Mouse (Mus musculus) heart, postnatal 36 days (tissue): ENCODE results near the gene Bub1b. TPM values are rescaled to one million over a fixed set of nuclear protein-coding genes. Genes with fewer than 3 reads are reported as not detected.

Experiments
- DNase-seq, 2 experiments: peaks; one replicate each; pipeline ENCODE4 v3.0.0; 2021 to 2022
- intact Hi-C: fragments of 180-260 bp; cut with DNase I; formaldehyde crosslinking; loops from one replicate; pipeline ENCODE4 v1.15.1; 2025
- total RNA-seq, 2 experiments: library from RNA; stranded (reverse); gene quantifications; 2 replicates each; pipeline ENCODE4 v1.2.3; 2021

Gene Bub1b
- total RNA-seq, 2 experiments from 2014 or later = 1.4 to 1.8 TPM

GRCm38 (mm10) chr2:118662902-118663803 is 65.1 kb downstream of the Bub1b start, which contains the start of gene Pak6:
Pak6 (plus strand) TSS chr2:118663303.
- intact Hi-C loops = no loop called here
- DNase-seq = no peak

- peak; percentile 30 to 58 for DNase-seq
- intact Hi-C loops = no loop called here
Measured at GRCm38 (mm10) chr2:118663804-118664766, 66.1 kb downstream of the Bub1b start.

DNA sequence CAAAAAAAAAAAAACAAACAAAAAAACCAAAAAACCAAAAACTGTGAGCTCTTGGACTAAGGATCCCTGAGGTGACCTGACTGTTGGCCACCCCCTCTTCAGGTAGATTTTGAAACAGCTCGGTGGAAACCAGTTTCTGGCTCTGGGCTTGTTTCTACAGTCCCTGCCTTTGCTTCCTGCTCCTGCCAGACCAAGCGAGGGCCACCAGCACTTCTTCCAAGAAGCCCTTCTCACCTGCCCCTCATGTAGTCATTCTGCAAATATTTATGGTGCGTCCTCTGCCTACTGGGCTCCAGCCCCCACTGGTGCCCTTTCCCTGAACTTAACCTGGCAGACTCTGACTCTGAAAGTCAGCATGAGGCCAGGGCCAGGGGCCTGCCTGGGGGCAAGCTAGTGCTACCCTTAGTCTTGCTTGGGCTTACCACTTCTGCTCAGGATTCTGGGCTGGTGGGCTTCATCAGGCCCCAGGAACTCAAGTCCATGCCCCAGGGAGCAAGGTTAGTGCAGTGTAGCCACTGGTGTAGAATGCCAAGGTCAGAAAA is 67.0 kb downstream of the Bub1b start:
- intact Hi-C loops = no loop called here
- DNase-seq = no peak

- intact Hi-C loops = no loop called here
- DNase-seq = no peak
Measured at GRCm38 (mm10) chr2:118665616-118666015, 67.6 kb downstream of the Bub1b start.

DNA sequence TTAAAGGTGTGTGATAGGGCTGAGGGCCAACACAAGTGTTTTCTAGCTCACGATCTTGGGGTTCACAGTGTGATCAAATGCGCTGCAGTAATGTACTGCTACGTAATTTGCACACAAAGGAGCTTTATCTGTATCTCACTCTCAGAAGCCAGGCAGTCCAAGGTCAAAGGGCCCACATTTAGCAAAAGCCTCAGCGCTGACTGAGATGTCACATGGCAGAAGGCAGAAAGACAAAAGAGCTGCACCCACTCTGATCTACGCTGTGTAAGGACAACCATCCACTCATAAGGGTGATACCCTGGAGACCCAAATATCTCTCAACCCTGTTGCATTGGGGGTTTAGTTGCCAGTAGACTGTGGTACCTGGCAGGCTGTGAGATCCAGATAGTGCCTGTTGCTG is 69.2 kb downstream of the Bub1b start:
- DNase-seq = no peak
- intact Hi-C loops = no loop called here

- no peak for DNase-seq
Measured at GRCm38 (mm10) chr2:118669245-118669644, 71.2 kb downstream of the Bub1b start.

DNA sequence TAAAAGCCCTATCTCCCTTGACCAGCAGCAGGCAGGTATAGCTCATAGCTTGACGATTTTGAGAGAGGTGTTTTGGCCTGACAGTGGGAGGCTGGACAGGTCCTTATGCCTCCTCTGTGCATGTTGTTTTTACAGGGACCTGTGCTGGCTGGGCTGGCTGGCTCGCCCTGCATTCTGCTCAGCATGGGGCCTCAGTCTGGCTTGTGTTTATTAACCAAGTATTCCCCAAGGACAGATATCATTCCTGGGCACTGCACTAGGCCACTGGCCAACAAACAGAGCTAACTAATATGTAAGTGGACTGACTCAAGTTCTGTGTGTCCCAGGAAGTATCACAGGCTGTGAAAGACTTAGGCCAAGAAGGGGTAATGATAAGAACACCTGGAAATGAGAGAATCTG is 71.8 kb downstream of the Bub1b start:
- no peak for DNase-seq
- intact Hi-C loops = no loop called here

More at GRCm38 (mm10) chr2:118669245-118669644, 71.2 kb downstream of the Bub1b start:
- intact Hi-C loops = no loop called here

DNA sequence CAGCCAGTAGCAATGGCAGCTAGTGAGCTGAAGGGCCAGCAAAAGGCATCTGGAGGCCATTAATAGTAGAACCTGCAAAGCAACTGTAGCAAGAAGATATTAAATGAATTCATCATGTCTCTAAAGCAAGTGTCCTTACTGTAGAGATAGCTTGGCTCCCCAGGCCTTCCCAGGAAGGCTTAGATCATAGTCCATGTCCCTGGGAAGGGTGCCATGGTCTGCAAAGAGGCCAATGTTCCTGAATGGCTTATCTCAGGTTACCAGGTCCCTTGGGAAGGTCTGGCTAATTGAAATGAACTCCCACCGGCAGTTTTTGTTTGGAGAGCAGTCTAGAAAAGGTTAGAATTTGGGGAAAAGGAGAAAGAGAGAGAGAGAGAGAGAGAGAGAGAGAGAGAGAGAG is 73.7 kb downstream of the Bub1b start:
- no peak for DNase-seq
- intact Hi-C loops = no loop called here

DNA sequence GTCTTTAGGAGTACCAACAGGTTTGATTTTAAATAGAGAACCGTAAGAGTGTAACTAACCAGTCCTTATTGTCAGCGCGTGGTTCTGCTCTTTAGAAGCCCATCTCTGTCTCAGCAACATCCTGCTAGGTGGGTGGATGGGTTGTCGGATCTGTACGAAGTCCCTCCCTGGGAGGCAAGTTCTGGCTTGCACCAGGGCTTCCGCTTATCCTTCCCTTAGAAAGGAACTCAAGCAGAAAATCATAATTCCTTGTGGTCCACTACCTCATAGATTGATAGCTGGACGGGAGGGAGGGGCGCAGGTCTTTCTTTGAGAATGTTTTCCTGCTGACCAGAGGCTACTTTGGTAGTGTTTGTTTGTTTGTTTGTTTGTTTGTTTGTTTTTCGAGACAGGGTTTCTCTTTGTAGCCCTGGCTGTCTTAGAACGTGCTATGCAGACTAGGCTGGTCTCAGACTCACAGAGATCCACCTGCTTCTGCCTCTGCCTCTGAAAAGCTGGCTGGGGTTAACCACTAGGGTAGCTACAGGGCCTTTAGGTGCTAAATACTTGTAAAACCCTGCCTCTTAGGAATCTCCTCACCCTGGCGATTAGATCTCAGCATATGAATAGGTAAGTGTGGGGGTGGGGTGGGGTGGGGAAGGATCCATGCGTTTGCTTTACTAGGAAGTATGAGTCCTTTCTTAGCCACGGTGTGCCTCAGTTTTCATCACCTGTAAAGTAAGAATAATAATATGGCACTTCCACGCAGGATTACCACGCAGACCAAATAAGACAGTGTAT is 75.9 kb downstream of the Bub1b start:
- no peak for DNase-seq
- intact Hi-C loops = no loop called here

- DNase-seq = no peak
- intact Hi-C loops = no loop called here
Measured at GRCm38 (mm10) chr2:118674500-118674899, 76.5 kb downstream of the Bub1b start.

DNA sequence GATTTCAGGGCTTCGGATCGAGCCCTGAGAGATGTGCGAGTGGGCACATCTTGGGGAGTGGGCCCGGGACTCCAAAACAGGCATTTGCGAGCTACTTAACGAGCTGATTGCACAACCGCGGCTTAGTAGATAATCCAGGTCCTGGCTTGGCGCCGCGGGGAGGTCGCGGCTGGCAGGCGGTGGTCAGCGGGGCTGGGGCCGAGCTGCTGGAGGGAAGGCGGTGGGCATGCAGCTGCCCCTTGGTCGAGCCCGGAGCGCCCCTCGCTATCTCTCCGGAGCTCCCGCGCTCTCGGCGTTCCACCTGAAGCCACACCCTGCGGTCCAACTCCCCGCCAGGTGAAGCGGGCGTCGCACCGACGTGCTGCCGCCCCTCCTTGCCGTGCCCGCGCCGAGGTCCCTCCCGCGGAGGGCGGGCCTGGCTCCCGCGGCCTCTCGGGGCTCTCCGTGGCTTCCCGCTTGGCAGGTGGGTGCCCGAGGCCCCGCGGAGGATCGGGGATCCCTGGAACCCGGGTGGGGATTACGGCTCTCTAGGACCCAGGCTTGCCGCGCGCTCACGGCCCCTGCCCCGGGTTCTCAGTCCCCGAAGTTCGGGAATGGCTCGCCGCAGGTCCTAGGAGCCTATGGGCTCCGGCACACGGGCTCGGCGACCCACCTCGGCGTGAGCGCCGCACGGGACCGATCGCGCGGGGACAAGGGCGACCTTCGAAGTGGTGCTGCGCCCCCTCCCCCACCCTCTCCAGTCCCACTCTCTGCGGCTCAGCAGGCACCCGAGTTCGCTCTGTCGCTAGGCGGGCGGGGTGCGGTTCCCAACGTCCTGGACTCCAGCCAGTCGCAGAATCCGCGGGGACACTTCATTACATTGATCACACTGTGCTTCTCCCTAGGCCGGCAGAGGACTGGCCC is 79.1 kb downstream of the Bub1b start:
- intact Hi-C loops = loop anchor here (5.0 kb wide), 1 partner anchor 35 kb away; no protein-coding TSS in a partner anchor
- DNase-seq = peak; percentile 21 to 40

DNA sequence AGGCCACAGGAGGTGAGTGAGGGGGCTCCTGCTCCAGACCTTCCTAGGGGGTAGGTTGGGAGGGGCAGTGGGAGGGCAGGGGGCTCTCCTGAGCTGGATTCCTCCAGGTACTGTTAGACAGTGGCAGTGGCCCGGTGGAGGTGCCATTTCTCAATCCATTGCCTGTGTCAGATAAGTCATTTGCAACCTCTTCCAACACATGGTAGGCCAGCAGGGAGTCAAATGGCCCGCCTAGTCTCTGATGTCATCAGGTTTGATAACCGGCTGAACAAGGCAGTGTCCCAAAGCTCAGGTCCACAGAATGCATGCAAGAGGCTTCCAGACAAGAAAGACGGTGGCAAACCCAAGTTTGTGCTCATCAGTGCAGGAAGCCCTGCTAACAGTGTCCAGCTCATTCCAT is 79.8 kb downstream of the Bub1b start:
- intact Hi-C loops = loop anchor here (5.0 kb wide), 1 partner anchor 36 kb away; no protein-coding TSS in a partner anchor

GRCm38 (mm10) chr2:118679577-118679976 is 81.6 kb downstream of the Bub1b start:
- intact Hi-C loops = loop anchor here (5.0 kb wide), 1 partner anchor 37 kb away; no protein-coding TSS in a partner anchor
- no peak for DNase-seq

More for the DNA sequence above, 79.8 kb downstream of the Bub1b start:
- DNase-seq = no peak

DNA sequence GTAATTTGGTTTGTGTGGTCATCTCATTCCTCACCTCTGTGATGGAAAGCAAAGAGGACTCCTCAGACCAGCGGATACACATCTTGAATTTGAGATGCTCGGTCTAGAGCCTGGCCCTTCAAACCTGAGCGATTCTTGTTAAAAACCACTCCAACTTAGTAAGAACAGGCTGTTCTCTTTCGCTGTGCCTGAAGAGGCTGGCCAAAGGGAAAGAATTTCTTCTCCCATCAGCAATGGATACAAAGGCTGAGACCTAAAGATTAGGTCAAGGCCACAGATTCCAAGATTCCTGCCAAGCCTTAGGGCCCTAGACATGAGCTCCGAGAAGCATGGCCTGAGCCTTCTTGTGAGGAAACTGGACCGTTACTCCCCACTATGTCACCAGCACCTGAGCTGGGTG is 82.9 kb downstream of the Bub1b start:
- DNase-seq = no peak

GRCm38 (mm10) chr2:118682544-118683260 is 84.7 kb downstream of the Bub1b start:
- DNase-seq = no peak
- intact Hi-C loops = no loop called here

More for the DNA sequence above, 82.9 kb downstream of the Bub1b start:
- intact Hi-C loops = no loop called here

- intact Hi-C loops = no loop called here
Measured at GRCm38 (mm10) chr2:118685088-118685487, 87.1 kb downstream of the Bub1b start.

GRCm38 (mm10) chr2:118686693-118687092 is 88.7 kb downstream of the Bub1b start:
- intact Hi-C loops = no loop called here
- no peak for DNase-seq

More at GRCm38 (mm10) chr2:118685088-118685487, 87.1 kb downstream of the Bub1b start:
- DNase-seq = no peak

DNA sequence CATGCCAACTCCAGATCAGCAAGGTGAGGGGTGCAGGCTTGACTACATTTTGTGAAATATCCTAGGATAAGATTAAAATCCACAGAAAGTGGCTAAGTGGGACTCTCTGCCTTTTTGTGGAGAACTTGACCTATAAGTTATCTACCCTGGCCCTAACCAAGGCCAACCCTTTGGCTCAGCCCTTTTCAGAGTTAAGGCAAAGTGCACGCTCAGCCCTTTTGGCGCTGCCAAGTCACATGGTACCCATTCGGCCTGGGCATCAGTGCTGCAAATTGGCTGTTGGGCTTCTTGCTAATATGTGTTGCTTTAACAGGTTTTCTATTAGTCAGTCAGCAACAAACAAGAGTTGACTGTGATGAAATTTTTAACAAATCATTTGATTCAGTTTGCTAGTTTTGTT is 89.8 kb downstream of the Bub1b start:
- no peak for DNase-seq
- intact Hi-C loops = no loop called here
